Mouse (Mus musculus): ENCODE measurements around the gene Map3k1.

The Map3k1 gene

GRCm38 (mm10) chr13:111808637-111809465, at the start of gene Map3k1:
TSS of gene Map3k1 (minus strand) at chr13:111808993.
- DNase-seq (ENCODE audit: extremely low read depth, low read depth, low spot score): no peak

GRCm38 (mm10) chr13:111856786-111857455, 48.1 kb upstream of the Map3k1 start:
- DNase-seq (ENCODE audit: extremely low read depth, low read depth, low spot score): no peak

GRCm38 (mm10) chr13:111856232-111856631, 47.4 kb upstream of the Map3k1 start:
- DNase-seq (ENCODE audit: extremely low read depth, low read depth, low spot score): no peak

GRCm38 (mm10) chr13:111852451-111853224, 43.8 kb upstream of the Map3k1 start:
- peak; percentile 68 for DNase-seq (ENCODE audit: extremely low read depth, low read depth, low spot score)

DNA sequence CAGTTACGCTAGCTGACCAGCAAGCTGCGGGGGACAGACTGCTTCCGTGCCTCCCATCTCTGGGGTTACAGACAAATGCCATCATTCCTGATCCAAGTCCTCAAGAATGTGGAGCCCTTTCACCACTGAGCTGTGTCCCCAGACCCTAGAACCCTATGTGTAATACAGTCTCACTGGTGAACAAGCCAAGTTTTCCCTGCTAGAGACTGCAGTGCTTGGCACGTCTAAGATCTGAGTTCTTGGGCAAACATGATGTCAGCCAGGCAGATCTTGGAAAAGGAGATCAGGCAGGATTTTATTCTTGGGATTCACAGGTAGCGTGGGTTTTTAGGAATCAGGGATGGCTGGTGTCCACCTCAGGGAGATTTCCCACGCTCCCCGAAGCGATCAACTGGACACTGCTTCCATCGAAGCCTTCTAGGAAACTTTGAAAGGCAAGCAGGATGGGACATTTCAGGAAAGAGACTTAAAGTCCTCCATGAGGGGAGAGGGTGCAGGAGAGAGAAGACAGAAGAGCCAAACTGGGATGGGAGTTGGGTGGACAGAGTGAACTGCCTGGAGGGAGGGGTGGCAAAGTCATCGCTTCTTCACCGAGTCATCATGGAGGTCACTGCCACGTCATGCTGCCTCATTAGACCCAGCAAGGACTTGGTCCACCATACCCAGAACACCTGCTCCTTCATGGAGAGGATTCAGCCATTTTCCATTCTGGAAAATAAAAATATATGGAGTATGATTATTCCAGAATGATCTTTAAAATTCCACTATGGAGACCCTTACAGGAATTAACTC, 41.4 kb upstream of the Map3k1 start:
- no peak for DNase-seq (ENCODE audit: extremely low read depth, low read depth, low spot score)

GRCm38 (mm10) chr13:111845471-111845870, 36.7 kb upstream of the Map3k1 start:
- peak; percentile 23 for DNase-seq (ENCODE audit: extremely low read depth, low read depth, low spot score)

- no peak for DNase-seq (ENCODE audit: extremely low read depth, low read depth, low spot score)
These were observed 35.5 kb upstream of the Map3k1 start for GRCm38 (mm10) chr13:111844313-111844712.

DNA sequence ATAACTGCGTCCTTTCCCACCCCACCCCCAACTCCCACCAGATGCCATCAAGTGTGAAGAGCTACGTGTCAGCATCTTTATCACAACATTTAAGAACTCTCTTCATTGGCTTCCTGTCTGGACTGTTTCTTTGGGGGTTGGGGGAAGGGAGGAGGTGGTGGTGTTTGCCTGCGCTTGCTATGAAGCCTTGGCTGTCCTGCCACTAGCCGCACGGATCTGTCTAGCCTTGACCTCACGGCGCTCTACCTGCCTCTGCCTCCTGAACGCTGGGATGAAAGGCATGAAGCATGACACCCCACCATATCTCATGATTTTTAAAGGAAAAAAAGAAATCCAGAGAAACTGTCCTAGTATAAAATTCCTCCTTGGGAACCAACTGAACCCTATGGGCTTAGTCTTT, 27.0 kb upstream of the Map3k1 start:
- no peak for DNase-seq (ENCODE audit: extremely low read depth, low read depth, low spot score)

DNA sequence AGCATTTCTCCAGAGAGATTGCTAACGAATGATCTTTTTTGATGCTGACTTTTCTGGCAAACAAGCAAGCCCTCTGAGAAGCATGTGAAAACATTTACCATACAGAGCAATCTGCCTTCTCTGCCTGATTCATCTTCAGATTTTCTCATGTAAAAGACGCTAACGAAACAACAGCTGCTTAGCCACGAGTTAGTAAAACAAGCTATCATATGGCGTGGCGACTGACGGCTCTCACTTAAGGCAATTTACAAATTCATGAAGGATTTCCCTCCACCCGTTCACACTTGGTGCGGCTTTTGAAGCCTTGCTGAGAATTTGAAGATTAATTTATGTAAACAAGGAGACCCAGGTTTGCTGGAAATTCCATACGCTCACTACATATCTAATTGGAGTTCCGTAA, 25.8 kb upstream of the Map3k1 start:
- DNase-seq (ENCODE audit: extremely low read depth, low read depth, low spot score): no peak

- no peak for DNase-seq (ENCODE audit: extremely low read depth, low read depth, low spot score)
These were observed 20.7 kb upstream of the Map3k1 start for GRCm38 (mm10) chr13:111829473-111829872.

DNA sequence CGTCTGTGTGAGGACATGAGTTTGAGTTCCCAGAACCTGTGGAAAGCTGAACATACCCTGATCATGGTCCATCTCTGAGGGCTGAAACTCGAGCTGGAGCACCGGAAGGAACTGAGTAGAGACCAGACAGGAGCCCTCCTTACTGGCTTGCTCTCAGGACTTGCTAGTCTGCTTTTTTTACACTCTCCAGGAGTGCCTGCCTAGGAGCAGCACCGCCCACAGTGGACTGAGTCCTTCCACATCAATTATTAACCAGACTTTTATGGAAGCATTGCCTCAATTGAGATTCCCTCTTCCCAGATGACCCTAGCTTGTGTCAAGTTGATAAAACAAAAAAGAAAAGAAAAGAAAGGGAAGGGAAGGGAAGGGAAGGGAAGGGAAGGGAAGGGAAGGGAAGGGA, 18.7 kb upstream of the Map3k1 start:
- DNase-seq (ENCODE audit: extremely low read depth, low read depth, low spot score): no peak

DNA sequence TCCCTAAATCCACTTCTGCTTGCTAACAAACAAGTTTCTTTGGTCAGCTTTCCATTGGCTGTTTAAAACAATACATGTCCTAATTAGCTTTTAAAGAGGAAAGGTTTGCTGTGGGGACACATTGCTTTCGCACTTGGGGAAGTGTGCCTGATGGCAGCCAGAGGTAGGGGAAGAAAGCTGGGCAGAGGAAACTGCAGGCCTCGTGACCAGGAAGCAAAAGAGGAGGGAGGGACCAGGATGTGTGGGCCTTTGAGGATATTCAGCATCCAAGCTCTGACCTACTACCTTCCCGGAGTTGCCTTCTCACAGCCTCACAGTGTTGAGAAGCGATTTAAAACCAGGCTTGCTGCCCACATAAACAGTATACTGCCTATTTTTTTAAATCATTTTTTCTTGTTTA, 15.4 kb upstream of the Map3k1 start:
- DNase-seq (ENCODE audit: extremely low read depth, low read depth, low spot score): no peak

DNA sequence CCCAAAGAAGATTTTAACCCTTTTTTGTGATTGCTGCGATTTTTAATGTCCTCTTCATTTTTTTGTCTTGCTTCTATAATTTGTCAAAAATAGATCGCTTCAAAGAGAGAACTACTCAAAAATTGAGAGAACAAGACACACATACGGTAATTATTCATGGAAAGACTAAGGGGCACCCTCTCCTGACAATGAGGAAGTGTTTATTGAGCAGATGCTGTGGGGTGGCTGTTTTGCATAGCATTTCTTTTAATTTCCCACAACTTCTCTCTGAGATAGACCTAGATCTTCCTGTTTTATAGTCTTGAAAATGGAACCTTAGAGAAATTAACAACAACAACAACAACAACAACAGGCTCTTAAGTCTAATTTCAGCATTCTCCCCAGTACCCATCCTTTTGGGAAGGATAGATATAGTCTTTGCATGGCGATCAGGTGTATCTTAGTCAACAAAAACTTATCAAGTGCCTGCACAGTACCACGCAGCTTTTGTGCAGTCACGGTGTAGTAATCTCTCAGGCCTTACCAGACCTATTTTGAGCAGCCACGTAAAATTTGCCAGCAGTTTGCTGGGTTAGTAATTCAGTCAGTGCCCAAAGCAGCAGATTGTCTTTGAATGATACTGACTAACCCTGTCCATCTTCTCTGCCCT, 13.1 kb upstream of the Map3k1 start:
- DNase-seq (ENCODE audit: extremely low read depth, low read depth, low spot score): no peak

- no peak for DNase-seq (ENCODE audit: extremely low read depth, low read depth, low spot score)
These were observed 11.0 kb upstream of the Map3k1 start for GRCm38 (mm10) chr13:111819618-111820385.

DNA sequence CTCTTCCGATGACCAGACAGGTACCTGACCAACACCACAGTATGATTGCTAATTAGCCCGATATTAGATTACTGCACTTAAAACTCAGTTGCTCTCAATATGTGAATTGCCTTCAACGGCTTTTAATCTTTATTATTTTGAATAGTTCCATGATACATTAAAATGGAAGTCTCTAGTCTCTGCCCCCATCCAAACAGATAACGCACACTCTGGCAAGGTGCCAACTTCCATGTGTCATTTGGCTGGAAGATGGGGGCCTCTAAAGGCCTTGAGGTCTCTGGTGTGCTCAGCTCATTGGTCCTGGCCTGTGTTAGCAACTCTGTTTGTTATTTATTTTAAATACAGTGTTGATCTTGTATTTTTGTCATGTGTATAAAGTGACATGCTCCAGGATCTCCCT, 10.3 kb upstream of the Map3k1 start:
- DNase-seq (ENCODE audit: extremely low read depth, low read depth, low spot score): no peak

GRCm38 (mm10) chr13:111818216-111818903, 9.6 kb upstream of the Map3k1 start:
- no peak for DNase-seq (ENCODE audit: extremely low read depth, low read depth, low spot score)

DNA sequence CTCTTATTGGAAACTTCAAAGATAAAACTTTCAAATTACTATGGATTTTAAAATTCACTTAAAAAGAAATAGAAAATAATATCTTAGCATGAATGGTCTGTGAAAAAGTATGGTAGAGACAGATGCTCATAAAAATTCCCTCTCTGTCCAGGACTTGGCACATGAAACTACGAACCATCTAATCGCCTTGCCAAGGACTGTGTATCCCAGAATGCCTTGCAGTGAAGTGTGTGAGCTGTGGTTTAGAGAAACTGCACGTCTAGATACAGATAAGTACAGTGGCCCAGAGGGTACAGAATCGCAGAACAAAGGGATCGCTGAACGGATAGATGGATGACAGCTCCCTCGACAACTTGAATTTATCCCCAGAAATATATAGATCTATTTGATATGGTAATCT, 9.0 kb upstream of the Map3k1 start:
- no peak for DNase-seq (ENCODE audit: extremely low read depth, low read depth, low spot score)

GRCm38 (mm10) chr13:111816431-111816830, 7.6 kb upstream of the Map3k1 start:
- DNase-seq (ENCODE audit: extremely low read depth, low read depth, low spot score): no peak

GRCm38 (mm10) chr13:111815486-111815885, 6.7 kb upstream of the Map3k1 start:
- no peak for DNase-seq (ENCODE audit: extremely low read depth, low read depth, low spot score)

Measured in fat pad, adult 2 months (tissue).